Comparison of ENCODE assay signal across 8 mouse cellular contexts in the genomic region with DNA sequence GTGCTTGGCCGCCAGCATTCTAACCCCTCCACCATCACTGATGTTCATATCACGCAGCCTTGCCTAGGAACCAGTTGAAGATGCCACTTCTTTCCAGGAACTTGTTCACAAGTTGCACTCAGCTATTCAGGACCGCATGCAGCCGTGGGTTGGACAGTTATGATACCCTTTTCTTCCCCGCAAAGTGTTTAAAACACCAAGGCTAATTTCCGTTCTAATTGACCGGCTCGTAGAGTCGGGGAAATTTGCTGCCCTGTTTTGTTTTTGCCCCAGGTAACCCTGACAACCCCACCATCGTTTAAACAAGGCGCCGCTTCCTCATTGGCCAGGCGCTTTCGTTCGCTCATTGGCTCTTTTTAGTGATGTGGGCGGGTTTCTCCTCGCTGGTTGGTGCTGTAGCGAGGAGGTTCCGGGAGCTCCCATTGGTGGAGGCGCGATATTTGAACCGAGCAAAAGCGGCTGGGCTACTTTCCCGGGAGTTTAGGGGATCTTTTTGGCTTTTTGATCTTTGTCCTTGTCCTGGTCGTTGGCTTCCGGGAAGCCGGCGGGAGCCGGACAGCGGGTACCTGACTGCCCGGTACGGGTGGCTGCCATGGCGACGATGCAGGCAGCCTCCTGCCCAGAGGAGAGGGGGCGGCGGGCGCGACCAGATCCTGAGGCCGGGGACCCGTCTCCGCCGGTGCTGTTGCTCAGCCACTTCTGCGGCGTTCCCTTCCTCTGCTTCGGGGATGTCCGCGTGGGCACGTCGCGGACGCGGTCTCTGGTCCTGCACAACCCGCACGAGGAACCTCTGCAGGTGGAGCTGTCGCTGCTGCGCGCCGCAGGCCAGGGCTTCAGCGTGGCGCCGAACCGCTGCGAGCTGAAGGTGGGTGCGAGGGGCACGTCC. TPM values are rescaled to one million over a fixed set of nuclear protein-coding genes. Genes with fewer than 3 reads are reported as not detected.
A peak's percentile ranks its signal among the peaks of the same experiment; 100 is the strongest.
DNase-seq lines count a peak whose midpoint lies in the region; ATAC-seq and TF ChIP-seq lines count a peak whose summit lies in the region.

A gene (plus strand): TSS at position 433 of the 886 bp plus-strand sequence.

- peak within 1 kb of the TSS; percentile 95 for H3K4me2 ChIP-seq in embryonic facial prominence, embryonic 15.5 days (replicated peaks)
- peak within 1 kb of the TSS; percentile 85 for H3K4me2 ChIP-seq in limb, embryonic 14.5 days (replicated peaks; ENCODE audit: low read depth, low read length, severe bottlenecking)
- H3K4me2 ChIP-seq in midbrain, postnatal 0 days (ENCODE audit: low read depth, low read length, poor library complexity, severe bottlenecking): peak within 1 kb of the TSS; percentile 96

- peaks cover 12% of the 10 kb centered on the region; the same call in 1 of the 2 replicates for H3K36me3 ChIP-seq in embryonic facial prominence, embryonic 15.5 days
- H3K36me3 ChIP-seq in limb, embryonic 14.5 days (ENCODE audit: control insufficient read depth, insufficient read depth, low read length): no peaks in the 10 kb centered on the region; the same call in 1 of the 2 replicates
- H3K36me3 ChIP-seq in midbrain, postnatal 0 days (ENCODE audit: insufficient read depth, low read length): peaks cover 3% of the 10 kb centered on the region; the same call in 1 of the 2 replicates

- peak within 1 kb of the TSS; percentile 90 for H3K4me3 ChIP-seq in bone marrow, adult 2 months (replicated peaks; ENCODE audit: control insufficient read depth, low read depth, low read length)
- H3K4me3 ChIP-seq in embryonic facial prominence, embryonic 15.5 days (replicated peaks): peak within 1 kb of the TSS; percentile 68
- H3K4me3 ChIP-seq in limb, embryonic 14.5 days (replicated peaks; ENCODE audit: low read length): peak within 1 kb of the TSS; percentile 79
- peak within 1 kb of the TSS; percentile 64 for H3K4me3 ChIP-seq in midbrain, postnatal 0 days (ENCODE audit: low read depth, low read length)

- H3K4me1 ChIP-seq in bone marrow, adult 2 months (ENCODE audit: control insufficient read depth, insufficient read depth, low read length): no peaks in the 10 kb centered on the region; the same call in 1 of the 2 replicates
- peaks cover 13% of the 10 kb centered on the region for H3K4me1 ChIP-seq in embryonic facial prominence, embryonic 15.5 days
- peaks cover 13% of the 10 kb centered on the region for H3K4me1 ChIP-seq in limb, embryonic 14.5 days (ENCODE audit: control insufficient read depth, insufficient read depth, low read length)
- no peaks in the 10 kb centered on the region for H3K4me1 ChIP-seq in midbrain, postnatal 0 days (ENCODE audit: insufficient read depth, low read length)

- no peaks in the 10 kb centered on the region for H3K27me3 ChIP-seq in embryonic facial prominence, embryonic 15.5 days
- no peaks in the 10 kb centered on the region for H3K27me3 ChIP-seq in limb, embryonic 14.5 days (ENCODE audit: control insufficient read depth, insufficient read depth, low read length)
- H3K27me3 ChIP-seq in midbrain, postnatal 0 days (ENCODE audit: insufficient read depth, low read length): no peaks in the 10 kb centered on the region

- TF ChIP-seq CTCF in bone marrow, adult 2 months (IDR thresholded peaks at IDR 0.05; ENCODE audit: control insufficient read depth, insufficient read depth, low read length): no peak
- 0 out of 2 replicates have a peak, but pooled peaks have one; percentile 4 for TF ChIP-seq CTCF in midbrain, postnatal 0 days (IDR thresholded peaks at IDR 0.05)

- peak within 1 kb of the TSS; percentile 82 for H3K27ac ChIP-seq in bone marrow, adult 2 months (ENCODE audit: control insufficient read depth, insufficient read depth, low read depth, low read length, poor library complexity)
- no peak within 1 kb of the TSS; the same call in 1 of the 2 replicates for H3K27ac ChIP-seq in embryonic facial prominence, embryonic 15.5 days (replicated peaks)
- H3K27ac ChIP-seq in limb, embryonic 14.5 days (replicated peaks; ENCODE audit: low read depth, low read length): peak within 1 kb of the TSS; percentile 65; the same call in 1 of the 2 replicates
- H3K27ac ChIP-seq in midbrain, postnatal 0 days (ENCODE audit: low read depth, low read length): no peak within 1 kb of the TSS

- DNase-seq in 416B (ENCODE audit: low read depth): peak; percentile 95
- peak; percentile 91 for DNase-seq in heart, adult 8-10 months (ENCODE audit: low spot score)
- DNase-seq in kidney, adult 9 months: peak; percentile 95
- peak; percentile 97 for DNase-seq in limb, embryonic 14.5 days (ENCODE audit: low spot score)
- peak; percentile 95 for DNase-seq in midbrain, postnatal 0 days (ENCODE audit: low spot score)
- peak; percentile 81 to 86 for DNase-seq in spleen, postnatal 14 days (ENCODE audit: low spot score in 2 of 2)

- under 1% methylated on average over 65 of the region's 65 CpGs for WGBS in bone marrow, adult 2 months
- WGBS in embryonic facial prominence, embryonic 15.5 days: under 1% methylated on average over 65 of the region's 65 CpGs
- WGBS in limb, embryonic 14.5 days: under 1% methylated on average over 50 of the region's 65 CpGs
- WGBS in midbrain, postnatal 0 days: under 1% methylated on average over 59 of the region's 65 CpGs

- no peaks in the 10 kb centered on the region for H3K9me3 ChIP-seq in embryonic facial prominence, embryonic 15.5 days (replicated peaks)
- no peaks in the 10 kb centered on the region for H3K9me3 ChIP-seq in limb, embryonic 14.5 days (ENCODE audit: control insufficient read depth, low read length)
- no peaks in the 10 kb centered on the region for H3K9me3 ChIP-seq in midbrain, postnatal 0 days (ENCODE audit: low read length)

- ATAC-seq in embryonic facial prominence, embryonic 15.5 days (ENCODE audit: insufficient number of reproducible peaks, low FRiP score, low TSS enrichment, low read depth): peak; percentile 98
- peak; percentile 99 for ATAC-seq in limb, embryonic 14.5 days (ENCODE audit: low FRiP score, low read depth)
- ATAC-seq in midbrain, postnatal 0 days (ENCODE audit: low FRiP score): peak; percentile 99

- no peak; the same call in 1 of the 2 replicates for TF ChIP-seq POLR2A in bone marrow, adult 2 months (IDR thresholded peaks at IDR 0.05; ENCODE audit: borderline replicate concordance, control insufficient read depth, low read depth, low read length)
- no peak for TF ChIP-seq POLR2A in limb, embryonic 14.5 days (IDR thresholded peaks at IDR 0.05; ENCODE audit: borderline replicate concordance, extremely low read depth, insufficient read depth, insufficient read length)

- peak within 1 kb of the TSS; percentile 52 for H3K9ac ChIP-seq in embryonic facial prominence, embryonic 15.5 days
- peak within 1 kb of the TSS; percentile 74 for H3K9ac ChIP-seq in limb, embryonic 14.5 days (ENCODE audit: low read depth, low read length, severe bottlenecking)
- no peak within 1 kb of the TSS for H3K9ac ChIP-seq in midbrain, postnatal 0 days (replicated peaks; ENCODE audit: low read length, poor library complexity, severe bottlenecking)

RNA-seq across cellular contexts. Expression of the gene that starts here (rescaled TPM):
- polyA plus RNA-seq in bone marrow, adult 2 months (2011; ENCODE audit: insufficient read depth, insufficient read length, low replicate concordance, missing spikeins): 12.3 and 18.4 TPM in 2 replicates
- 10.6 and 12.1 TPM in 2 replicates for polyA plus RNA-seq in embryonic facial prominence, embryonic 15.5 days (2015; fragmentation: Nextera tagmentation; extraction: Ambion mirVana)
- total RNA-seq in heart, adult 8-10 months (2022): under 1 TPM; 0.12 to 0.72 (median 0.31) TPM
- polyA plus RNA-seq in limb, embryonic 14.5 days (2012; rRNA removed): 8.0 and 10.9 TPM in 2 replicates
- polyA plus RNA-seq in limb, embryonic 14.5 days (2014; fragmentation: Nextera tagmentation; extraction: Ambion mirVana): 16.3 and 18.2 TPM in 2 replicates
- total RNA-seq in midbrain, postnatal 0 days (2014; rRNA removed): 2.7 and 4.0 TPM in 2 replicates
- polyA plus RNA-seq in midbrain, postnatal 0 days (2015; fragmentation: Nextera tagmentation; extraction: Ambion mirVana): 0.65 and 0.75 TPM in 2 replicates

Comparison
In these comparisons a context has a peak if more than half of its experiments do, and no peak if none do; other contexts are left out.
1. Peak in DNase-seq in heart, adult 8-10 months; RNA of the gene not detected or under 1 TPM.
2. H3K27ac ChIP-seq: peak in bone marrow, adult 2 months (single experiment) and limb, embryonic 14.5 days (single experiment); none in embryonic facial prominence, embryonic 15.5 days (single experiment) and midbrain, postnatal 0 days (single experiment).
3. Peak in every context shown above with its lines, with median percentiles within 50 percentile points of each other: DNase-seq, H3K4me3 ChIP-seq, ATAC-seq and H3K4me2 ChIP-seq.